Mouse (Mus musculus) A20 (cell line): ENCODE results near the gene Nova1.
A peak's percentile ranks its signal among the peaks of the same experiment; 100 is the strongest.

Experiments
- DNase-seq: peaks from one replicate; pipeline ENCODE4 v3.0.0-alpha.2; 2011; ENCODE audit warnings: low read depth, low spot score

The Nova1 gene

DNA sequence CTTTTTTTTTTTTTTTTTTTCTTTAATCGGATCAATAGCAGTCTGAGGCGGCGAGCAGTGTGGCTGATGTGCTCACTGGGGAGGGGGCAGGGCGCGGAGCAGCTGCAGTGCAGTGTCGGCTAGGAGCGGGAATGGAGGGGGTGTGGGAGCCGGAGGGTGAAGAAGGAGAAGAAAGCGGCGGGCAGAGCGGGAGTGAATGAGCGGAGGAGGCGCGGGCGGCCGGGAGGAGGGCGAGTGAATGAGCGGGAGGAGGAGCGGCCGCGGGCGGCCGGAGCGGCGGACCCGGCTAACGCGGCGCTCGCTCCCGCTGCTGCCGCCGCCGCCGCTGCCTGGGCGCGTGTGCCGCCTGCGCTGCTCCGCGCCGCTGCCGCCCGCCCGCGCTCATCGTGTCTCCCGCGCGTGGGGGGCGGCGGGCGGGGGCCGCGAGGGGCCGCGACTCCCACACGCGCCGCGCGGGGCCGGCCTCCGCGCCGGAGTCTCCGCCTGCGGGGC is at the start of gene Nova1:
Gene Nova1 (minus strand): TSS at position 74 of the 492 bp plus-strand sequence.
- peak; percentile 54 for DNase-seq

DNA sequence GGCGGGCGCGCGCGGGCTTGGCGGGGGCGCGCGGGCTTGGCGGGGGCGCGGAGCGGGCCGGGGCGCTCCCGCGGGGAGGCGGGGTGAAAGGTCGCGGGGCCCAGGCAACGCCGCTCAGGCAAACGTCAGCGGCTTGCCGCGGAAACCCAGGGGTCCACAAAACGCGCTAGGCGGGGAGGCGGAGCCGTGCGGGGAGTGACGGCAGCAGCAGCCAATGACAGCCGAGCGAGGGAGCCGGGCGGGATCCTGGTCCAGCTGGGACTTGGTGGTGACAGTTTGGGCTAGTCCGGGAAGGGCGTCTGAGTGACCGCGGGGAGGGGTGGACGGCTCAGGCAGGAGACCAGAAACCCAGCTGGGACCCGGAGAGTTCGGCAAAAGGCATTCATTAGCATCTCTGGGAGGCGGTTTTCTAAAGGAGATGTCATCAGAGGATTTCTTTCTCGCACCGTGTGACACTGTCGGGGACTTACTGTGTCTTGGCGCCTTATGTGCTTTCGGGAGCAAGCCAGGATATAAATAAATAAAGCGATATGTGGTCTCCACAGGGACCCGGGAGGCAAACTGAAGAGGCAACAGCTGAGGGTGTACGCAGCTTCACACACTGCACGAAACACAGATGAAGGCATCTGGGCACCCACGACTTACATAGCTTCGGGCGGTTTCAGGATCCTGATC is 756 bp upstream of the Nova1 start:
- peak; percentile 88 for DNase-seq

DNA sequence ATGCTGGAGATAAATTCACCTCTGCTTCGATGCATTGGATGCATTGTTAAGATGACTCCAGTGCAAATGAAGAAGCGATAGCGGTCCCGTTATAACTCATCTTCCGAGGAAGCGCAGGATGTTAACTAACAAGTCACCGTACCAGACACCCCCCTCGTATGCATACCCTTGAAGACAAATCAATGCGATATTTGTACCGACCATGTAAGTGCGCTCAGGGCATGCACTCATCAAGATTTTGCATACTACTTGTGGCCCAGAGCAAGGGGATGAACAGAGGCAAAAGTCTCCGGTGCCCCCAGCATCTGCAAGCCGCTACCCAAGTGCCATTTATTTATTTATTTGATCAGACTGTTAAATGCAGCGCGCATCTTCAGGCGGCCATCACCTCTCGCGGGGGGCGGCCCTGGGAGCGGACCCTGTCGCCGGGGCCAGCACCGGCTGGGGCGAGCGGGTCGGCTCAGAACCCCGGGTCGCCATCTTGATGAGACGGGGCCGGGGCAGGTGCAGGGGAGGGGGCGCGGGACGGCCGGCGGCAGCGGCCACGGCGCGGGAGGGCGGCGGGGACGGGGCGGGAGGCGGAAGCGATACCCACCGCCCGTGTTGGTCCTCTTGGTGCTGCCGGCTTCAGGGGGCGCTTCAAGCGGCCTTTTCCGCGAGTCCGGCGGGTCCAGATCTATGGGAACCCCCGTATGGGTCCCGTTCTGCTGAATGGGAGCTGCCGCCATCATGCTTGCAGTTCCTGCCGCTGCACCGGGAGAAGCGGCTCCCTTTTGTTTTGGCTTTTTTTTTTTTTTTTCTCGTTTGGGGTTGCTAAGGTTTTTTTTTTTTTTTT is 491 bp downstream of the Nova1 start:
- peak; percentile 72 for DNase-seq

DNA sequence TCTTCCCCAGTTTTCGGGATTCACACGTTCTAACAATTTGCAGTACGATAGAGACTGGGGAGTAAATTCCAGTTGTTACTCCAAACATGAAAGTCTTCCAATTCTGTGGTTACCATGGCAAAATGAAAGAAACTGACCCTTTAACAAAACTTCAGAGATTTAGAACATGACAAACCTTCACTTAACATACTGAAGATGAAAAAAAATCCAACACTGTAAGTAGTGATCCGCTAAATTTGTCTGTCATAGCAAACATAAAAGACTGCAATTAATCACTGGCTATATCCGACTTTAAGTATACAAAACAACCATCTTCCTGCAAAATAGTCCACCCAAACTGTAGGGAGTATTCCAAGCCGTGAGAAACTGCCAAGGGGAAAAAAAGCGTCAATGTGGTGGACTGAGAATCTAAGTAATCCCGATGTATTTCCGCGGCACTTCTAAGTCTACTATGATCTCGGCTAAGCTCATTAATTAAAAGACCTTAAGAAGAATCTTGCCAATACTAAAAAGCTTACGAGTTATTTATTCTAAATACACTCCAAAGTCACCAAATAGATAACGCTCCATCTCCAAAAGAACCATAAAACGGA is 1.4 kb downstream of the Nova1 start:
- peak; percentile 7 for DNase-seq

DNA sequence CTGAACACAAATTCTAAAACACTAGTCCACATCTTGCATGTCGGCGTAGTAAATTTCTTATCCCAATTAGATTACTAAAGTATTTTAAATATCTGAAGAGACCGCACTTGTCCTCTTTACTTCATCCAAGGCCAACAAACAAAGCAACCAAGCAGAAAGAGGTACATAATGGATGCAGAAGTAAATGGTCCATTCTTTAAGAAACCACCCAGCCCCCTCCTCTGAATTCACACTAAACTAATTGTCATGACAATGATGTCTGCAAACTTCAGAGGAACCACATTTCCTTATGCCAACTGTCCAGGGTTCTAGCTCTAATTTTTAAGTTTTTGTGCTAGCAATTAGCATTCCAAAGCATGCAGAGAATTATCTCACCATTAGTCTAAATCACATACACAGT is 2.4 kb downstream of the Nova1 start:
- no peak for DNase-seq

DNA sequence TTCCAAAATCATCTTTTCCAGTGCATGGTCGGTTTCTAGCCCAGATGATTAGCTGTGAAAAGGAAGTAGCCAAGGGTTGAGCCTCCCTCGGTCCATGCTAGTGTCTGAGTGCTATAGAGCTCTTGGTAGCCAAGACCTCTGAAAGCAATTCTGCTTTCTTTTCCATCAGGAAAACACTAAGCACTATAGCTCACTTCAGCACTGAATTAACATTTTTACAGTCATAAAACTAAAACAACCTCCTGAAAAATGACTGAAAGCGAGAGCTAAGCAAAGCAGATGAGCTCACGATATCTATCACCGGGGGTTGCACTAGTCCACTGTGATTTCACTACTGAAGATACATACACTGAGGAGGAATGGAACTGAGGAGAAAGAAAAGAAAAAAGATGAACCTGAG is 3.0 kb downstream of the Nova1 start:
- no peak for DNase-seq

DNA sequence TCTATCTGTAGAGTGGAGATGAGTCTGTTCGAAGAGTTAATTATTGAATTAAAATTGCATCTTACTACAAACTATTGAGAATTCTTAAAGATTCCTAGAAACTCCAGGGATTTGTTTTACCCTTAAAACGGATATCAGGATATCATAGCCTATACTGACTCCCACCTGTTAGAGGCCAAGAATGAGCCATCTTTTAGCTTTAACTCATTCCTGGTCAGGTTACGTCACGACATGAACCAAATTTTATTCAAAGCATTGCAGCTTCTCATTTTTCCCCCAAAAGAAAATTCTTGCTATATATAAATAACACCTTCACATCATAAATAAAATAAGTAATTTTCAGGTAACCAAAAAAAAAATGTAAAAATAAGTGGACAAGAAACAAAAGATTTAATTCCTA is 3.9 kb downstream of the Nova1 start:
- no peak for DNase-seq

DNA sequence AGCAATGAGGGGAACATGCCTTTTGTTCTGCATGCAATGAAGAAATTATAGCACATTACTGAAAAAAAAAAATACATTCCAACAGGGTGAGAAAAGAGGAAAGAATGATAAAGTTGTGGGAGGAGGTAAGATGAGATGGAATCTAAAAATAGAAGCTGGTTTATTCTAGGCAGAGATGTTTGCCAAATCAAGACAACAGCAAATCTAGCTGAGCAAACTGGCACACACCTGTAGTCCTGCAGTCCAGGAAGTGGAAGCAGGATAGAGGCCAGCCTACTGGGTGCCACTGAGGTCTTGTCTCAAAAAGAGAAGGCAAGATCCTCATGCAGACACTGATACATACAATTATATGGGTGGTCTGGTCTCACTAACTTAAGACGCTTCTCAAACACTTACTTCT is 17.4 kb downstream of the Nova1 start:
- no peak for DNase-seq

DNA sequence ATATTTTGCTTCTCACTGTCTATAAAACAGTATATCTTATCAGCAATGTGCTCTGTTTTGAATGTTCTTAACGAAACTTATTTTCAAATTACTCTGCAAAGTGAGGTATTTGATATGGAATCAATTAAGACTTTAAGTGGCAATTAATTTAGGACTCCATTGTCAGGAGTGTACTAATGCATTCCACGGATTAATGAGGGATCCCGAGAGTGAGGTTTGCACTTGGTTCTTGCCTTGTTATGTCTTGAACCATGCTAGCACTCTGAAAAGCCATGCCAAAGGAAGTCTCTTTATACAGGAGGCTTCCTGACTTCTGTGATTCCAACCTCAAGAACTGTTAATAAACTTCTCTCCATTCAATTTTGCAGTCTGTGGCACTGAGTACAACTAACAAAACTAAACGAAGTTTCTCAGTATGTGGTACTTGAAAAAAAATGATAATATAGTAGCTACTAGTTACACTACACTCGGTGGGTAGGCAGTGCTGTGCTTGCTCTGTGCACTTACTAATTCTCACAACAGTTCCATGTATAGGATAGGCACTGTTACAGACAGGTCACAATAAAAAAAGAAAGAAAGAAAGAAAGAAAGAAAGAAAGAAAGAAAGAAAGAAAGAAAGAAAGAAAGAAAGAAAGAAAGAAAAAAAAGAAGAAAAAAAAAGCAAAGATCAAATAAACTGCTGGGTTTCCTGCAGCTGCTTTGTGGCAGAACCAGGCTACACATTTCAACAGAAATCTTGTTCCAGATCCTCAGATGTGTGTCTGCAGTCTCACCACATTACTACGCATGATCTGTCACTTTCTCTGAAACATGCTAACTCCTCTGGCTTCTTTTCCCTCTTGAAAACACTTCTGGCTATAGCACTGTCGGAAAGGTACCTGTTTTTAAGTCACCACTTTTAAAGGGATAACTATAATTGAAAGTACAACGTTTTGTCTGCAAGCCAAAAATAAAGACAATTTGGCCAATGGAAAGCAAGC is 36.1 kb downstream of the Nova1 start:
- no peak for DNase-seq

DNA sequence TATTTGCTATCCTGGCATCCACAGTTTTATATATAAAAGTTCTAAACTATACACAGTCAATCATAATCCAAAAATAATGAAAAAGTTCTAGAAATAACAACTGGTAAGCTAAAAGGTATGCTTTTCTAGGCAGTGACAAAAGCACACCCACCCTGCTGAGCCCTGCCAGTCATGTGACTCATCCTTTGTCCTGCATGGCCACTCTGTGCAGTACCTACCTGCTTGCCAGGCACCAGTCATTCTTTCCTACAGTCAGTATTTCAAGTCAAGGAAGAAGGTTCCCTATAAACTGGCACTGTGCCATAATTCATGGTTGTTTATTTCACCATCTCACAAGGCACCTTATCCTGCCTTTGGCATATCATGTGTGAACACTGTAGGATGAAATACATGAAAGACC is 37.2 kb downstream of the Nova1 start:
- DNase-seq: no peak

DNA sequence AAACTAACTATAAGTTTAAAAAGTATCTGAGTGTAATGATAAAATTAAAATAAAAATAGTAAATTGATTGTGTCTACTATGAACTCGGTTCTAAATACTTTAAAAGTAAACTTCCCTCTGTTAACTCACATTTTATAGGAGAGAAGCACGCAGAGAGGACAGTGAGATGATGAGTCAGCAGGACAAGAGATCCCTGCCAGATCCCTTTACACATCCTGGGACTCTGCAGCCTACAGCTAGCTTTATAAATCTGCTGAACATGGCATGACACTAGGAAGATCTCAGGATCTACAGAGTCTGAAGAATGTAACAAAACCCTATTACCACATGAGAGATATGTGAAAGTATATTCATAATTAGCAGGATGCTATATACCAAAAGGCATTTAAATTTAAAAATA is 37.7 kb downstream of the Nova1 start:
- DNase-seq: no peak

DNA sequence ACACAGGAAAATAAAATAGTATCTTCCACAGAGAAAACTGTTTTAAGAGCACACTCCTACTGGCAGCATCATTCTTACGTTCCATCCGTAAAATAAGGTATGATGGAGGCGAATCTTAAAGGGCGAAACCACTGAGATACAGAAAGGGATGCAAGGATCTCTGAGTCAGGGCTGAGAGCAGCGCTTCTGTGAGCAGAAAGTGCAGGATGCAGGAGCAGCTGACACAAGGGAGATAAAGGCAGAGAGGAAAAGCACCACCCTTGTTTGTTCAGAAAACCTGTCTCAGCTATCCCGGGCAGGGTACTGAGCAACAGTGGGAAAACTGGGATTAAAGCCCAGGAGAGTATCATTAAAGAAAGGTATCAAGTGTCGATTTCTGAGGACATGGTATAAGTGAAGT is 59.3 kb downstream of the Nova1 start:
- DNase-seq: no peak

DNA sequence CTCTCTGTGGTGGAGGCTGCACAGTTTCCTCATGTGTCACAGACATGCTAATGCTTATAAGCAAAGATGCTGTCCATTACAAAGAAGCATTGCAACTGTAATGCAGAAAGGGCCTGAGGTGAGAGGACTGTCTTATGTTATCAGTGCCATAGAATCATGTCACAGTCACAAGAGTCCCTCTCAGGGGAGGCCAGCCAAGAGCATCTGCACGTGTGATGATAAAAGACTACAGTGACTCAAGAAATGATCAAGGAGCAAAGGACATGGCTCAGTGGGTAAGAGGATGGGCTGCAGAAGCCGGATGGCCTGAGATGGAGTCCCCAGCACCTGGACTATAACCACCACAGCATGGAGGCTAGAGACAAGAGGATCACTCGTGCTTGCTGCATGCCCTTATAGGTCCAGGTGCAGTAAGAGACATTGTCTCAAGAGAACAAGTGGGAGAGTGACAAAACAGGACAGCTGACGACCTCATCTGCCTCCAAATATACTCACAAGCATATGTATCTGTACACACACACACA is 64.3 kb downstream of the Nova1 start:
- peak; percentile 33 for DNase-seq

DNA sequence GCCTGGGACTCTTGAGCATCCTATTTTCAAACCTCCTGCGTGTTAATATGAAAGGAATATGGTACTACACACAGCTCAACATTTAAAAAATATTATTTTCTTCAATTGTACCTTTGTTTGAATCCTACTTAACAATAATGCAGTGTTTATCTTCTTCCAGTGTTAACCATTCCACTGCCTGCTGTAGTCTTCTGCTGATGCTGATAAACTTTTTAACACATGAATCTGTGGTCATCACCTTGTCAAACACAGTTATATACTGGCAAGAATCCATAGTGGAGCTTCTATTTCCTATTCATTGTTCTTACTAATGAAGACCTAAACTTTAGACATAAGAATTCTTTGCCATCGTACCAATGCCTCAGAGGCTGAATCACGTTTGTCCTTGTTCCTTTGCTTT is 65.6 kb downstream of the Nova1 start:
- no peak for DNase-seq

DNA sequence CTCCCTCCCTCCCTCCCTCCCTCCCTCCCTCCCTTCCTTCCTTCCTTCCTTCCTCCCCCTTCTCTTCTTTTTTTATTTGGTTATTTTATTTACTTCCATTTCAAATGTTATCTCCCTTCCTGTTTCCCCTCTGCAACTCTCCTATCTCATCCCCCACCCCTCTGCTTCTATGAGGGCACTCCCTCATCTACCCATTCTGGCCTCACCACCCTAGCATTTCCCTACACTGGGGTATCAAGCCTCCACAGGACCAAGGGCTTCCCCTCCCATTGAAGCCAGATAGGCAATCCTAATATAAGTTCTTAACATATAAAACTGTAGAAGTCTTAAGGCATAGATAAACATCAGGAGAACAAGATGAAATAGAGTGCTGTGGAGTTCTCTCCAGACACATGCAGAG is 85.5 kb downstream of the Nova1 start:
- no peak for DNase-seq

DNA sequence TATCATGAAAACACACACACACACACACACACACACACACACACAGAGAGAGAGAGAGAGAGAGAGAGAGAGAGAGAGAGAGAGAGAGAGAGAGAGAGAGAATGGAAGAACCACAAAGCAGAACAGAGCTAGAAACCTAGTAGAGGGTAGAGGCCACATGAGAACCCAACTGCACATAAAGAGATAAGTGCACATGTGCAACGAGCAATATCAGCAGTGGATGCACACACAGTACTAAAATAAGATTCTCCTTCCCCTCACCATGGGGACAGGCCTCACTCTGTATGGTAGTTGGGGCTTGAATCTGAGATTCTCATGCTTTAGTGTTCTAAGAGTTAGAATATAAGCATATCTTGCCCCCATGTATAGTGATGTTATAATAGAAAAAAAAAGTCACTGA is 86.8 kb downstream of the Nova1 start:
- no peak for DNase-seq

DNA sequence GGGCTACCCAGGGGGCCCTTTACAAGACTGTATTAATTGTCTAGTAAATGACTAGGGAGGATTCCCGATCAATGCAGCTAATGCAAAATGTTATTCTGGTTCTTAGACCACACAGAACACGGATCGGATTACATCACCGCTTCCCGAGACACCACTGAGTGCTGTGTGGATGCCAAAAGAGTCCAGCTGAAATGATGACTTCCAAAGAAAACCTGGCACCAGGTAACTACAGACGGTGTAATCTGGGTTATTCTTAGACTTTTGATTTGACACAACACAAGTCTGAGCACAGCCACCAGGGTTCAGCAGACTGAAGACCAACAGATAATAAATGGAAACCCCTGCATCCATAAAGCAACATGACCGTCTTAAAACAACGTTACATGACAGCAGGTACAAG is 96.8 kb downstream of the Nova1 start:
- DNase-seq: no peak

DNA sequence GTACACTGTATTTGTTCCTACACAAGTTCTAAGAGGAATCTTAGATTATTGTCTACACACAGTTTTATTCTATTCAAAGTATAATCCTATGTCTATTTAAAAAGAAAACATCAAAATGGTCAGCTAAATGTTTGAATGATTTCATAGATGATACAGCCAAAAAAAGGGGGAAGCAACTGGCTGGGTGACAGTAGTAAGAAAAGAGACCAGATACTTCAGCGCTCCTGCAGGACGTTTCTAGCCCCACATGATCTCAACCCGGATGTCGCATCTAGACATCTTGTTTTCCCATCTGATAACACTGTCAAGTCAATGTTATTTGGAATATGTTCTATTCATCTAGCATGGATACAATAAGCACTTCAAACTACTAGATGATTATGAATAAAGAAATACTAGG is 99.7 kb downstream of the Nova1 start:
- no peak for DNase-seq

DNA sequence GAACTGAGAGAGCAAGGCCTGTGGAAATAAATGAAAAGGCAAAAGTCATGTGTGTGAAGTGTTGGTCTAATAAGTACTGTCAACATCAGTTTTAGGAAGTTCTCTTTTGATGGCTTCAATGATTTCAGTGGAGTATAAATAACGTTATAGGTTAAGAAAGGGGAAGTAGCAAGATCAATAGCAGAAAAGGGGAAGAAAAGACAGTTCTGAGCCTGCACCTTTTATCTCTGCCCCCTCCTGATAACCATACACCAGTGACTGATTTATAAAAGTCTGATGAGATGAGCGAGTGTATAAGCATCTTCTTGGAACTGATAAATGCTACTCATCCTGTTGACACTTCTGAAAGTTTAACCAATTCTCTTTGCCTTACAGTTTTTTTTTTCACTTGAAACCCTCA is 108.6 kb downstream of the Nova1 start:
- DNase-seq: peak; percentile 81

DNA sequence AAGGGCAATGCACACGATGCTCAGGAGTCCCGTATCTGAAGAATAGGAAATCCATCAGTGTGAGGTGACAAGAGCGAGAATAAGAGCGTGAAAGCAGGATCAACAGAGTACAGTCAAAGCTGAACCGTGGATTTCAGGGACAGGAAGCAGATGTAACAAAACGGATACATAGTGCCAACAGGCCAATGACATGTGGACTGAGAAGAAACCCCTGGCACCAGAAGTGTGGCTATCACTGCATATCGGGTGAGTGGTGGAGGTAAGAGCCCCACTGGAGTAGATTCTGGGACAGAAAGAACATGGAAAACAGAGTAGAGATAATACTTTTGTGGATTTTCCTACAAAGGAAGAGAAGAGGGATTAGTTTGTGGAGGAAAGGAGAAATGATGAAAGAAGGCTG is 109.3 kb downstream of the Nova1 start:
- peak; percentile 39 for DNase-seq

DNA sequence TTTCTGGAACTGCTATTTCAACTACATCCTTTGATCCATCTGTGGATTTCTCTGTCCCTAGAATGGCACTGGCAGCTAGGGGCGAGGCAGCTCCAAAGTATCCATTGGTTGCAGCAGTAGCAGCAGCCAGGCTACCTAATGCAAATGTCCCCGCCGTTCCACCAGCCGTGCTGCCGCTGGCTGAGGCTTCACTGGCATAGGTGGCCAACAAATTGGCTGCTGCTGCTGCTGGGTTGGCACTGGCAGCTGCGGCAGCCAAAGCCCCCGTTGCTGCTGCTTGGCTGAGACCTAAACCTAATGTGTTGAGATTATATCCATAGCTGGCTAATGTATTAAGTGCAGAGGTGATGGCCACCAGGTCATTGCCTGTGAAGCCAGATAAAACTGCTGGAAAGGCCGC is 118.5 kb downstream of the Nova1 start:
- no peak for DNase-seq
